Mouse (Mus musculus): Measurements from ENCODE around the gene Pla2g5. TPM values are rescaled to one million over a fixed set of nuclear protein-coding genes. Genes with fewer than 3 reads are reported as not detected.
A peak's percentile ranks its signal among the peaks of the same experiment; 100 is the strongest.

Pla2g5 gene
- polyA plus RNA-seq, 1 experiment from 2014 or later: 0.36 TPM

DNA sequence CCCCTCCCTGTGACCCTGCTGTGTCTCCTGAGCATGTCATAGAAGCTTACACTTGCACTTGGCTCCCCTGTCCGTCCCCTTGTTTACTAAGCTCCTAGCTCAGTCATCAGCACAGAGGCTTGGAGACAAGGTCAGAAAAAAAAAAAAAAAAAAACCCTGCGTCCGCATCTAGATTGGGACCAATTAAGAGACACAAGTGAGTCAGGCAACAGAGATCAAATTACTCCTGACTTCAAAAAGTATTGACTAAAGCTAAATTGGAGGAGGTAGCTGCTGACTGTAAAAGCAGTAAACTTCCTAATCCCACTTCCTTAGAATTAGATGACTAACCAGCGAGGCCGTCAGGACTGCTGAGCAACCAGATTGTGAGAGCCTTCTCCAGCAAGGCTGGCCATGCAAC lies 1.8 kb upstream of the Pla2g5 start:
- no peak overlapping the region for H3K4me3 ChIP-seq (ENCODE audit: low read length)
- no peak for ATAC-seq (ENCODE audit: low FRiP score, low TSS enrichment)
- H3K9ac ChIP-seq (replicated peaks; ENCODE audit: low read length): no peak overlapping the region
- WGBS: 10% methylated on average over 5 of the region's 5 CpGs
- no peaks in the 10 kb centered on the region for H3K36me3 ChIP-seq (ENCODE audit: insufficient read depth, low read length)
- no peaks in the 10 kb centered on the region for H3K4me1 ChIP-seq (ENCODE audit: insufficient read depth, low read length)
- H3K4me2 ChIP-seq (replicated peaks; ENCODE audit: low read depth, low read length): no peak overlapping the region
- H3K9me3 ChIP-seq (ENCODE audit: low read length): no peaks in the 10 kb centered on the region
- H3K27me3 ChIP-seq (ENCODE audit: insufficient read depth, low read length): no peaks in the 10 kb centered on the region
- H3K27ac ChIP-seq (ENCODE audit: low read length): no peak overlapping the region

DNA sequence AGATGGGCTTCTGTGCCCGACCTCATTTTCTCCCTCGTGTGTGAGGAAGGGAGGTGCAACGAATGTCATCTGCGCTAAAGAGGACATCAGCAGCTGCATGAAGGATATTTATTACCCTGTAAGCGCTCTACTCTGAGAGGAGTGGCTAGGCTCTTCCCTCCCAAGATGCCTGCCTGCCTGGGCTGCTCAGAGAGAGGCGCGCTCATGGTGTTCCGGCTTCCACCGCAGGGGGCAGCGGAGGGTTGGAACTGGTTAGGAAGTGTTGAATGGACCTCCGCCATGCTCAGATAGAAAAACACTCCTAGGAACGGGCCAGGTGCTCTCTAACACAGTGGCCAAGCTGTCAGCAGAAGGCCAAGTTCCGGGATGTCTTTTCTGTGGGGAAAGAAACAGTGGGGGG lies 3.6 kb downstream of the Pla2g5 start:
- WGBS: 3% methylated on average over 13 of the region's 13 CpGs
- H3K4me3 ChIP-seq (ENCODE audit: low read length): peak overlapping the region; percentile 36
- H3K4me1 ChIP-seq (ENCODE audit: insufficient read depth, low read length): no peaks in the 10 kb centered on the region; the same call in 1 of the 2 replicates
- ATAC-seq (ENCODE audit: low FRiP score, low TSS enrichment): peak; percentile 86
- no peaks in the 10 kb centered on the region for H3K9me3 ChIP-seq (ENCODE audit: low read length)
- no peak overlapping the region for H3K9ac ChIP-seq (replicated peaks; ENCODE audit: low read length)
- no peaks in the 10 kb centered on the region for H3K36me3 ChIP-seq (ENCODE audit: insufficient read depth, low read length)
- peak overlapping the region; percentile 51 for H3K4me2 ChIP-seq (replicated peaks; ENCODE audit: low read depth, low read length)
- no peaks in the 10 kb centered on the region for H3K27me3 ChIP-seq (ENCODE audit: insufficient read depth, low read length)
- no peak overlapping the region for H3K27ac ChIP-seq (ENCODE audit: low read length)

DNA sequence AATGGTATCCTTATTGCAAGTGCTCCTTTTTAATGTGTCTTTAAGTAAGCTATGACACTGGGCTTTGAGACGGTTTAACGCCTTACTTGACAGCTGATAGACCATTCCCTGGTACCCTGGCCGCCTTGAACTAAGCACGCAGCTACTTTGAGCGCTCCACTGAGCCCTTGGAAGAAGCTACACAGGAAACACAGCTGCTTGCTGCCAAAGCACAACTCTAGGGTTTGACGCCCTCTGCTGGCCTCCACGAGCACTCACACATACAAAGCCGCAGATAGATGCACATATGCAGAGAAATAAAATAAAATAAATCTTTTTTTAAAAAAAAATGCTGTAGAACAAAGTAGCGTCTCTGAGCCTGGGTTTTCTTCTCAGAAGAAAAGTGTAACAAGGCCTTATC lies 4.0 kb downstream of the Pla2g5 start:
- no peaks in the 10 kb centered on the region for H3K36me3 ChIP-seq (ENCODE audit: insufficient read depth, low read length)
- H3K4me3 ChIP-seq (ENCODE audit: low read length): peak overlapping the region; percentile 36
- H3K4me2 ChIP-seq (replicated peaks; ENCODE audit: low read depth, low read length): peak overlapping the region; percentile 51
- no peak for ATAC-seq (ENCODE audit: low FRiP score, low TSS enrichment)
- no peak overlapping the region for H3K9ac ChIP-seq (replicated peaks; ENCODE audit: low read length)
- H3K9me3 ChIP-seq (ENCODE audit: low read length): no peaks in the 10 kb centered on the region
- H3K27ac ChIP-seq (ENCODE audit: low read length): no peak overlapping the region
- no peaks in the 10 kb centered on the region; the same call in 1 of the 2 replicates for H3K4me1 ChIP-seq (ENCODE audit: insufficient read depth, low read length)
- 24% methylated on average over 9 of the region's 9 CpGs for WGBS
- H3K27me3 ChIP-seq (ENCODE audit: insufficient read depth, low read length): no peaks in the 10 kb centered on the region

DNA sequence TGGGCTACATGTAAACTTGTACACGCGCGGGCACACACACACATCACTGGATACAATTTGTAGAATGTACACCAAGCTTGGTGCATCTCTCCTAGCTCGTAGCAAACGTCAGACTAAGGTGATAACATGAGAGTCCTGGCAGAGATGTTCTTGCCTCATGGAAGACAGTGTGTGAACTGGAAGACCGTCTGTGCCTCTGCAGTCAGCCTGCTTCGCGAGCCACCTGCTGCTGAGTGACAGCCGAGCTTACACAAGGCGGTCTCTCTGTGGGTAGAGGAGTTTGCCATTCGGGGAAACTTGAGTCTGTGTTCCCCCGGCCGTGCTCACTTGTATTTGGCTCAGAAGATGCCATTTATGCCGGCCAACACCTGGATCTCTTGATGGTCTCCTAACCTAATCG lies 4.8 kb downstream of the Pla2g5 start:
- no peak; the same call in 1 of the 2 replicates for ATAC-seq (ENCODE audit: low FRiP score, low TSS enrichment)
- Histone ChIP-seq H3K36me3 (ENCODE audit: insufficient read depth, low read length) (no peaks in the 10 kb centered on the region), H3K4me1 (ENCODE audit: insufficient read depth, low read length) (no peaks in the 10 kb centered on the region; the same call in 1 of the 2 replicates), H3K4me2 (replicated peaks; ENCODE audit: low read depth, low read length) (no peak overlapping the region), H3K27me3 (ENCODE audit: insufficient read depth, low read length) (no peaks in the 10 kb centered on the region), H3K9me3 (ENCODE audit: low read length) (no peaks in the 10 kb centered on the region), H3K9ac (replicated peaks; ENCODE audit: low read length) (no peak overlapping the region), H3K27ac (ENCODE audit: low read length) (no peak overlapping the region), H3K4me3 (ENCODE audit: low read length) (no peak overlapping the region)
- 83% methylated on average over 15 of the region's 15 CpGs for WGBS

DNA sequence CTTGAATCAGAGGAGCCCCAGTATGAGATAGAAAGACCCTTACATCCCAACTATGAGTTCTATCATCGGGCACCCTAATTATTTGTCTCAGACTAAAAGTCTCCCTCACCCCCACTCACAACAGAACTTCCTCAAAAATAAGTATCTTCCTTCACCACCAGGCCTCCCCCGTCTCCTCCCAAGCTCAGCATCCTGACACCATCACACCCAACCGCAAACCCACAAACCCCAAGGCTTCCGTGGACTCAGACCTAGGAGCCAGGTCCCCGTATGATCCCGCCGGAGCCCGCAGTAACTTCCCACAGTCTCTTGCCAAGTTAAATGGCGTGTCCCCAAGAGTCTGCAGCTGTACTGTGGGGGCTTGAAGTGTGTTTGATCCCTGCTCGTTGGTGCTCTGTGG lies 5.7 kb downstream of the Pla2g5 start:
- H3K36me3 ChIP-seq (ENCODE audit: insufficient read depth, low read length): no peaks in the 10 kb centered on the region
- no peaks in the 10 kb centered on the region for H3K9me3 ChIP-seq (ENCODE audit: low read length)
- no peak overlapping the region for H3K4me2 ChIP-seq (replicated peaks; ENCODE audit: low read depth, low read length)
- no peak overlapping the region for H3K27ac ChIP-seq (ENCODE audit: low read length)
- WGBS: 88% methylated on average over 10 of the region's 10 CpGs
- H3K4me3 ChIP-seq (ENCODE audit: low read length): no peak overlapping the region
- no peaks in the 10 kb centered on the region; the same call in 1 of the 2 replicates for H3K4me1 ChIP-seq (ENCODE audit: insufficient read depth, low read length)
- no peak for ATAC-seq (ENCODE audit: low FRiP score, low TSS enrichment)
- no peak overlapping the region for H3K9ac ChIP-seq (replicated peaks; ENCODE audit: low read length)
- no peaks in the 10 kb centered on the region for H3K27me3 ChIP-seq (ENCODE audit: insufficient read depth, low read length)

DNA sequence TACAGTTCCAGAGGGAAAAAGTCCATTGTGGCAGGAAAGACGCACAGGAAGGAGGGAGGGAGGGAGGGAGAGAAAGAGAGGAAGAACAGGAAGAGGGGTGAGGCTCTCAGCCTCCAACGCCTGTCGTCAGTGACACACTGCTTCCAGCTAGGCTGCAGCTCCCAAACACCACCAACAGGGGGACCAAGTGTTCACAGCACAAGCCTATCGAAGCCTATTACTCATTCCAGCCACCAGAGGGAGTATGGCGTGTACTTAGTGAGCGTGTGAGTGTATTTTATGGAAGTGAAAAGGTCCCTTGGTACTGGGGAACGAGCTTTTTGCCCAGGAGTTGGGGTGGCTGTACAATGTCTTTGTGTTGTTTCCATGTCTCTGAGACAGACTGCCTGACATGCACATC lies 6.8 kb downstream of the Pla2g5 start:
- ATAC-seq (ENCODE audit: low FRiP score, low TSS enrichment): no peak
- H3K9me3 ChIP-seq (ENCODE audit: low read length): no peaks in the 10 kb centered on the region
- H3K27me3 ChIP-seq (ENCODE audit: insufficient read depth, low read length): no peaks in the 10 kb centered on the region
- no peak overlapping the region for H3K27ac ChIP-seq (ENCODE audit: low read length)
- no peak overlapping the region for H3K9ac ChIP-seq (replicated peaks; ENCODE audit: low read length)
- 21% methylated on average over 7 of the region's 7 CpGs for WGBS
- H3K4me3 ChIP-seq (ENCODE audit: low read length): no peak overlapping the region
- H3K4me2 ChIP-seq (replicated peaks; ENCODE audit: low read depth, low read length): no peak overlapping the region
- H3K4me1 ChIP-seq (ENCODE audit: insufficient read depth, low read length): no peaks in the 10 kb centered on the region; the same call in 1 of the 2 replicates
- H3K36me3 ChIP-seq (ENCODE audit: insufficient read depth, low read length): no peaks in the 10 kb centered on the region

DNA sequence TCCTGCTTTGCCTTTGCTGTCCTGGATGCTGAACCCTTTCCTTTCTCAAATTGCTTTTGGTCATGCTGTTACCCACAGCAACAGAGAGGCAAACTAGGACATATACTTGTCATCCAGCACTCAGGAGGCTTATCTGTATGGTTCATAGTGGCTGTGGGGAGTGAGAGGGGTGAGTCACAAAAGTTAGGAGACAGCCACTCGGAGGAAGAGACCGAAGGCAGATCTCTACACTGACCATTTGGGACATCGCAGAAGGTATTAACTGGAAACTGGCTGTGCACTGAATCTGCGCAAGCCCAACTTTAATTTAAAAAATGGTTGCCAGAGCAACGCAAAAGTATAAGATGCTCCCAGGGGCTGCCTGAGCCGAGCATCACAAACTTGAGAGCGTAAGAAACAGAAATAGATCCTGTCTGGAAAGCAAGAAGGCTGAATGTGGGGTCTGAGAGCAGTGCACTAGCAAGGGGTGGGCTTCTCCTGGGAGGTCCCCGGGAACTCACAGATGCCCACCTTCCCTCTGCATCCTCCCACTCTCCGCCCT lies 8.1 kb downstream of the Pla2g5 start:
- H3K9me3 ChIP-seq (ENCODE audit: low read length): no peaks in the 10 kb centered on the region

DNA sequence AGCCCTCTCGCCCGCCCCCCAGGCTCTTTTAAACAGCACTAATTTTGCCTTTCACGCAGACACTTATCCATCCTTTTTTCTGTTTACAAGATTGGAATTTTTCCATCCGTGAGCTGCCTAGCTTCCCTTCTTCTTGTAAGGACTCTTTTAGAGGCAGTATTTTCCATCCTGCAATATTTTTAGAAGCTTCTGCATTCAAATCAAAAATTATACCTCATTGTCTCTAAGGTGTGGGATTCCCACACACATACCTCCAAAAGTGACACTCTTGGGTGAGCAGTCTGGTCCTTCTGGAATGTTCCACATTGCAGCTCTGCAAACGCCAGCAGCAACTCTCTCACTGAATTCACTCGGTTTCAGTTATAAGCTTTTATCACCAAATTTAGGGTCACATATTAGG lies 10.3 kb downstream of the Pla2g5 start:
- Histone ChIP-seq H3K27ac (ENCODE audit: low read length) (no peak overlapping the region), H3K36me3 (ENCODE audit: insufficient read depth, low read length) (no peaks in the 10 kb centered on the region), H3K4me2 (replicated peaks; ENCODE audit: low read depth, low read length) (no peak overlapping the region), H3K4me3 (ENCODE audit: low read length) (no peak overlapping the region), H3K4me1 (ENCODE audit: insufficient read depth, low read length) (no peaks in the 10 kb centered on the region), H3K9me3 (ENCODE audit: low read length) (no peaks in the 10 kb centered on the region), H3K27me3 (ENCODE audit: insufficient read depth, low read length) (no peaks in the 10 kb centered on the region), H3K9ac (replicated peaks; ENCODE audit: low read length) (no peak overlapping the region)
- ATAC-seq (ENCODE audit: low FRiP score, low TSS enrichment): no peak
- 72% methylated on average over 6 of the region's 6 CpGs for WGBS

More for the DNA sequence above, 8.1 kb downstream of the Pla2g5 start:
- H3K4me2 ChIP-seq (replicated peaks; ENCODE audit: low read depth, low read length): no peak overlapping the region
- 89% methylated on average over 9 of the region's 9 CpGs for WGBS
- H3K4me1 ChIP-seq (ENCODE audit: insufficient read depth, low read length): no peaks in the 10 kb centered on the region; the same call in 1 of the 2 replicates
- H3K9ac ChIP-seq (replicated peaks; ENCODE audit: low read length): no peak overlapping the region
- H3K27me3 ChIP-seq (ENCODE audit: insufficient read depth, low read length): no peaks in the 10 kb centered on the region
- ATAC-seq (ENCODE audit: low FRiP score, low TSS enrichment): no peak
- H3K27ac ChIP-seq (ENCODE audit: low read length): no peak overlapping the region
- H3K4me3 ChIP-seq (ENCODE audit: low read length): no peak overlapping the region
- no peaks in the 10 kb centered on the region for H3K36me3 ChIP-seq (ENCODE audit: insufficient read depth, low read length)

DNA sequence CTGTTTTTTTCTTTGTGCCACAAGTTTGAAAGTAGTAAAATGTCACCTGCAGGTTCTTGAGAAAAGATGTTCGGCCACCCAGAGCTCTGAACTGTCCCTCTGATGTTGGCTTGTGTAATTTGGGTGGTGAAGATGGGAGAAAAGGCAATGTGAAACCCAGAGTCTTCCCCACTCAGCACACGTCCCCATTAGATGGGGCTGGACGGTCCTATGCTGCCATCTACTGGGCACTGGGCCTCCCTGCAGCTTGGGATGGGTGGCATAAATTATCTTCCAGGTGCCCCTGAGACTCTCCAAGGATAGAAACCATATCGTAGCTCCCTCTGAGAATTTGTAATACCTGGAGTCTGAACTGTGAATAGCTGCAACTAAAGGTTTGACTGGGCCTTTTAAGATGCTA lies 11.8 kb downstream of the Pla2g5 start:
- Histone ChIP-seq H3K9ac (replicated peaks; ENCODE audit: low read length) (no peak overlapping the region), H3K27ac (ENCODE audit: low read length) (no peak overlapping the region), H3K27me3 (ENCODE audit: insufficient read depth, low read length) (no peaks in the 10 kb centered on the region), H3K4me2 (replicated peaks; ENCODE audit: low read depth, low read length) (no peak overlapping the region), H3K4me1 (ENCODE audit: insufficient read depth, low read length) (no peaks in the 10 kb centered on the region), H3K36me3 (ENCODE audit: insufficient read depth, low read length) (no peaks in the 10 kb centered on the region), H3K4me3 (ENCODE audit: low read length) (no peak overlapping the region), H3K9me3 (ENCODE audit: low read length) (no peaks in the 10 kb centered on the region)
- 3% methylated on average over 4 of the region's 4 CpGs for WGBS
- peak; percentile 67; the same call in 1 of the 2 replicates for ATAC-seq (ENCODE audit: low FRiP score, low TSS enrichment)

DNA sequence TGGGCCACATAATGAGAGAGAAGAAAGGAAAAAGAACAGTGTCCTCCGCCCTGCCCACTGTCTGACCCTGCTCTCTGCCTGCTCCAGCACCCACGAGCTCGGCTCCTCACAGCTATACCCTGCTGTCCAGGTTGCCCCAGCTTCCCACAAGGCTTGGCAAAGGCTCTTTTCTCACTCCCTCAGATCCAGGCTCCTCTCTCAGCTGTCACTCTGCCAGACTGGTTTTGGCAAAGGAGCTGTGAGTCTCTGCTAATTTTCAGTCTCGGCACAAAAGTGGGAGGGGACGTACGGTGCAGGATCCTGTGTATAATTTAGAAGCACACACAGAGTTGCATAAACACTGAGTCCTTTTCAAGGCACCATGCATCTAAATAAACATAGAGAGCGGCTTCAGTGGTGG lies 21.9 kb downstream of the Pla2g5 start:
- Histone ChIP-seq H3K9ac (replicated peaks; ENCODE audit: low read length) (no peak overlapping the region), H3K4me2 (replicated peaks; ENCODE audit: low read depth, low read length) (no peak overlapping the region), H3K36me3 (ENCODE audit: insufficient read depth, low read length) (0 out of 2 replicates have a peak, but pooled peaks cover 2% of the 10 kb centered on the region), H3K4me1 (ENCODE audit: insufficient read depth, low read length) (no peaks in the 10 kb centered on the region), H3K27me3 (ENCODE audit: insufficient read depth, low read length) (no peaks in the 10 kb centered on the region), H3K4me3 (ENCODE audit: low read length) (no peak overlapping the region), H3K9me3 (ENCODE audit: low read length) (peaks cover 12% of the 10 kb centered on the region), H3K27ac (ENCODE audit: low read length) (no peak overlapping the region)
- 85% methylated on average over 7 of the region's 7 CpGs for whole genome bisulfite sequencing
- no peak for ATAC-seq (ENCODE audit: low FRiP score, low TSS enrichment)

All from kidney, embryonic 16.5 days (tissue).